Comparison of ENCODE assay signal across 17 mouse cellular contexts in the genomic region with DNA sequence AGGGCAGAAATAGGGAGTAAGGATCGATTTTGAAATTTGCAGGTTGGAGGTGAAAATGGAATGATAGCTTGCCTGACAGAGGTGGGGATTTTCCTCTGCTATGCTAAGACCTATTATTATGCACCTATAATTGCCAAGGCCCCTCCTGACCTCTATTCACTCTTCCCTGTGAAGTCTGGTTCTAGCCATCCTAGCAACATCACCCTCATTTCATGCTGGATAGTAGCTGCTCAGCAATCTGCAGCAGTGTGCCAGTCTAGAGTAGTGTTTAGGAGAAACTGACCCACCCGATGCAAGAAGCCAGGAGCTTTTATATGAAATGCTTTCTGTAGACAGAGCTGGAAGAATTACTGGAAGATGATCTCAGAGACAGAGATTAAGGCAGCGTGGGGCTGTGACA.
"Had no signal": no experiment of that assay in that cellular context is flagged by ENCODE, and none has a peak within 500 bp of the region (broad histone marks: within the 10 kb centered on the region; RNA-seq: fewer than 3 reads in every experiment).

No protein-coding gene starts in this region.

- H3K9me3 ChIP-seq: liver, embryonic 13.5 days; liver, embryonic 15.5 days; lung, embryonic 15.5 days; megakaryocyte, embryonic 14.5 days; neural tube, embryonic 12.5 days; stomach, embryonic 15.5 days had no signal

- H3K27ac ChIP-seq: liver, embryonic 13.5 days; liver, embryonic 15.5 days; lung, embryonic 15.5 days; macrophage; neural tube, embryonic 12.5 days; stomach, embryonic 15.5 days; stomach, postnatal 0 days had no signal

- H3K27me3 ChIP-seq: liver, embryonic 13.5 days; liver, embryonic 15.5 days; lung, embryonic 15.5 days; megakaryocyte, embryonic 14.5 days; neural tube, embryonic 12.5 days; stomach, embryonic 15.5 days had no signal

- H3K9ac ChIP-seq: liver, embryonic 13.5 days; liver, embryonic 15.5 days; liver, postnatal 0 days; lung, embryonic 15.5 days; neural tube, embryonic 12.5 days; stomach, embryonic 15.5 days had no signal

- H3K36me3 ChIP-seq: liver, embryonic 13.5 days; liver, embryonic 15.5 days; lung, embryonic 15.5 days; neural tube, embryonic 12.5 days; stomach, embryonic 15.5 days had no signal

- H3K4me2 ChIP-seq: liver, embryonic 13.5 days; liver, embryonic 15.5 days; lung, embryonic 15.5 days; neural tube, embryonic 12.5 days; stomach, embryonic 15.5 days had no signal

- H3K4me3 ChIP-seq: liver, embryonic 13.5 days; liver, embryonic 15.5 days; lung, embryonic 15.5 days; megakaryocyte, embryonic 14.5 days; neural tube, embryonic 12.5 days; stomach, embryonic 15.5 days had no signal

- ATAC-seq: liver, postnatal 0 days; lung, postnatal 0 days had no signal

- H3K4me1 ChIP-seq: liver, embryonic 13.5 days; liver, embryonic 15.5 days; lung, embryonic 15.5 days; megakaryocyte, embryonic 14.5 days; neural tube, embryonic 12.5 days; stomach, embryonic 15.5 days had no signal

- DNase-seq: liver, embryonic 13.5 days; liver, postnatal 0 days; lung, adult 2 months; lung, postnatal 14 days; lung, postnatal 36 days; right cerebral cortex, postnatal 14 days; thymus, adult 2 months; thymus, postnatal 25 days; thymus, postnatal 4 days had no signal
